Mouse (Mus musculus): Measurements from ENCODE around the gene Foxn2. TPM values are rescaled to one million over a fixed set of nuclear protein-coding genes. Genes with fewer than 3 reads are reported as not detected.

The Foxn2 gene
- 26.6 and 29.7 TPM in 2 replicates for total RNA-seq (2012; rRNA removed)

DNA sequence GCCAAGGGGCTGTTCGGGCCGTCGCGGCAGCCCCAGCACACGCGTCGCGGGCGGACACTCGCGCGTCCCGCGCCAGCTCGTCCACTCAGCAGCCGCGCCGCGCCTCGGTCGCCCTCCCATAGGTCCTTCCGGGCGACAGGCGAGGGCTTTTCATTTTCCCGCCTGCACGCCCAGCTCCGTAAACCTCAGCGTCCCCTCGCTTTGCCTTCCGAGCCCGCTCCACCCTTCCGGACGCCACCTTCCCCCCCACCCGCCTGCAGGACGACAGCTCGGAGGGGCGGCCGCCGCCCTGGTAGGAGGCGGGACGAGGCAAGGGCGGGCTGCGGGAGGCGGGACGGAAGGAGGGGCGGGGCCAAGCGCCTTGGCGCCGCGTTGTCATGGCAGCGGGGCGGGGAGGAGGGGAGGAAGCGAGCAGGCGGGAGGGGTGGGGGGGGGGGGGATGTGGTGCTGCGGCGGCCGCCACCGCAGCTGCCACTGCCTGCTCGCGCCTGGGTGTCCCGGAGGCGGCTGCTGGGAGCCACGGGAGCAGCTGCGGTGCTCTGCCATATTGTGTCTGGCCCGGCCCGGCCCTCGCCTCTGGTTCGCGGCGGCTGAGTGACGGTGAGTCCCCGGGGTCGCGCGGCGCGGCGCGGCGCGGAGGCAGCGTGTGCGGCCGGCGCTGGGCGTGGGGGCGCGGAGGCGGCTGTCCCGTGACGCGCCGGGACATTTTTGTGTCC, at the start of gene Foxn2:
TSS of gene Foxn2 (plus strand) at position 427 of the 716 bp plus-strand sequence.
- TF ChIP-seq MAFK (IDR thresholded peaks at IDR 0.05; ENCODE audit: insufficient read depth, low read depth, low read length) (no peak), ZC3H11A (IDR thresholded peaks at IDR 0.05; ENCODE audit: borderline replicate concordance, low read depth, low read length) (no peak), ZNF384 (IDR thresholded peaks at IDR 0.05; ENCODE audit: low read depth, low read length) (no peak), HCFC1 (IDR thresholded peaks at IDR 0.05; ENCODE audit: borderline replicate concordance, insufficient read depth, low read length) (no peak), CHD2 (IDR thresholded peaks at IDR 0.05; ENCODE audit: low read depth, low read length) (no peak)
- DNase-seq (ENCODE audit: low read depth, low spot score), result peak; percentile 90
- Histone ChIP-seq H3K36me3 (ENCODE audit: control insufficient read depth, insufficient read depth, low read length, poor library complexity, severe bottlenecking) (no peaks in the 10 kb centered on the region), H3K4me1 (ENCODE audit: control insufficient read depth in 2 of 2, insufficient read depth in 2 of 2, low read length in 2 of 2, poor library complexity in 1 of 2) (peaks cover 8 to 14% of the 10 kb centered on the region in 2 experiments; a peak in 3 of 4 replicates), H3K27ac (ENCODE audit: insufficient read depth, low read depth, low read length, poor library complexity, severe bottlenecking) (peak within 1 kb of the TSS; percentile 78), H3K9ac (ENCODE audit: insufficient read depth, low read depth, low read length, poor library complexity, severe bottlenecking) (peak within 1 kb of the TSS; percentile 93), H3K4me3 (ENCODE audit: insufficient read depth in 1 of 2, low read depth in 1 of 2, low read length in 2 of 2, poor library complexity in 1 of 2, severe bottlenecking in 1 of 2) (peak within 1 kb of the TSS; percentile 85 to 95), H3K9me3 (ENCODE audit: control insufficient read depth, insufficient read depth, low read depth, low read length) (no peaks in the 10 kb centered on the region)
- in situ Hi-C loops (cut with MboI; ENCODE audit: low sequenced_read_pairs in 2 of 2, unreplicated experiment in 2 of 2), result no loop called here

DNA sequence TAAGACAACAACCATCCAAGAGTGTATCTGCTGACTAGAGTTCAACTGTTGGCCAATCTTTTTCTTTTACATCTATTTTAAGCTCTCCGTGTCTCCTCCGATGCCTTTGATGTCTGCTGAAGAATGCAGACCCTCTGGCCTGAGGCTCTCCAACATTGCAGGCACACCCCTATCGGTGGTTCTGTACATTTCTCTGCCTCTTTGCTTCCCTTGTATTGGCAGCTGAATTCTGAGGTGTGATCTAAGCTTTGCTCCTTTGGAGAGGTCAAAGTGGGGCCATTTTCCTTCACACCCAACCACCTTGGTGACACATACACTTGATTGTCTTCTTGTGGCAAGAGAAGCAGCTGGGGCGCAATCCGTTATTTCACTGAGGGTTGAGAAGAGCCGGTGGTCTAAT, 43.0 kb upstream of the Foxn2 start:
- H3K36me3 ChIP-seq (ENCODE audit: control insufficient read depth, insufficient read depth, low read length, poor library complexity, severe bottlenecking), result no peaks in the 10 kb centered on the region
- no peak overlapping the region for H3K4me3 ChIP-seq (ENCODE audit: insufficient read depth in 1 of 2, low read depth in 1 of 2, low read length in 2 of 2, poor library complexity in 1 of 2, severe bottlenecking in 1 of 2)
- peak; percentile 22 for DNase-seq (ENCODE audit: low read depth, low spot score)
- no peaks in the 10 kb centered on the region for H3K4me1 ChIP-seq (ENCODE audit: control insufficient read depth in 2 of 2, insufficient read depth in 2 of 2, low read length in 2 of 2, poor library complexity in 1 of 2)
- no peak overlapping the region for H3K27ac ChIP-seq (ENCODE audit: insufficient read depth, low read depth, low read length, poor library complexity, severe bottlenecking)
- H3K9ac ChIP-seq (ENCODE audit: insufficient read depth, low read depth, low read length, poor library complexity, severe bottlenecking), result no peak overlapping the region
- H3K9me3 ChIP-seq (ENCODE audit: control insufficient read depth, insufficient read depth, low read depth, low read length), result no peaks in the 10 kb centered on the region
- in situ Hi-C loops (cut with MboI; ENCODE audit: low sequenced_read_pairs in 2 of 2, unreplicated experiment in 2 of 2), result no loop called here
- TF ChIP-seq ZNF384 (IDR thresholded peaks at IDR 0.05; ENCODE audit: low read depth, low read length), result no peak
- no peak for TF ChIP-seq MAFK (IDR thresholded peaks at IDR 0.05; ENCODE audit: insufficient read depth, low read depth, low read length)

DNA sequence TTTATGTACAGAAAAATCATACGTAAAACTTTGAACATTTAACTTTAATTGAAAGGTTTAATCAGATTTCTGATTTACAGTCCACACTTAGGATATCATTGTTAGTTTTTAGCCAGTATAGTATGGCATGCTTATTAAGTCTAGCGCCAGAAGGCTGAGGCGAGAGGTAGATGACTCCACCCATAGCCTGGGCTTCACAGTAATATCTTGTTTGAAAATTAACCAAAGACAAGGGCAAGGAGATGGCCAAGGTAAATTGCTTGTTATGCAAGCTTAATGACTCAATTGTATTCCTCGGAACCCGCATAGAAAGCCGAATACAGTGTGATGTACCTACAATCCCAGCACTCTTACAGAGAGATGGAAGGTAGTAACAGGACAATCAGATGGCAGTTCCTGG, 42.4 kb upstream of the Foxn2 start:
- Histone ChIP-seq H3K4me3 (ENCODE audit: insufficient read depth in 1 of 2, low read depth in 1 of 2, low read length in 2 of 2, poor library complexity in 1 of 2, severe bottlenecking in 1 of 2) (no peak overlapping the region), H3K9ac (ENCODE audit: insufficient read depth, low read depth, low read length, poor library complexity, severe bottlenecking) (no peak overlapping the region), H3K36me3 (ENCODE audit: control insufficient read depth, insufficient read depth, low read length, poor library complexity, severe bottlenecking) (no peaks in the 10 kb centered on the region), H3K9me3 (ENCODE audit: control insufficient read depth, insufficient read depth, low read depth, low read length) (no peaks in the 10 kb centered on the region), H3K27ac (ENCODE audit: insufficient read depth, low read depth, low read length, poor library complexity, severe bottlenecking) (no peak overlapping the region), H3K4me1 (ENCODE audit: control insufficient read depth in 2 of 2, insufficient read depth in 2 of 2, low read length in 2 of 2, poor library complexity in 1 of 2) (no peaks in the 10 kb centered on the region)
- in situ Hi-C loops (cut with MboI; ENCODE audit: low sequenced_read_pairs in 2 of 2, unreplicated experiment in 2 of 2), result no loop called here
- DNase-seq (ENCODE audit: low read depth, low spot score), result no peak
- TF ChIP-seq CHD2 (IDR thresholded peaks at IDR 0.05; ENCODE audit: low read depth, low read length) (no peak), MAFK (IDR thresholded peaks at IDR 0.05; ENCODE audit: insufficient read depth, low read depth, low read length) (no peak), HCFC1 (IDR thresholded peaks at IDR 0.05; ENCODE audit: borderline replicate concordance, insufficient read depth, low read length) (no peak), ZC3H11A (IDR thresholded peaks at IDR 0.05; ENCODE audit: borderline replicate concordance, low read depth, low read length) (no peak), ZNF384 (IDR thresholded peaks at IDR 0.05; ENCODE audit: low read depth, low read length) (no peak)

DNA sequence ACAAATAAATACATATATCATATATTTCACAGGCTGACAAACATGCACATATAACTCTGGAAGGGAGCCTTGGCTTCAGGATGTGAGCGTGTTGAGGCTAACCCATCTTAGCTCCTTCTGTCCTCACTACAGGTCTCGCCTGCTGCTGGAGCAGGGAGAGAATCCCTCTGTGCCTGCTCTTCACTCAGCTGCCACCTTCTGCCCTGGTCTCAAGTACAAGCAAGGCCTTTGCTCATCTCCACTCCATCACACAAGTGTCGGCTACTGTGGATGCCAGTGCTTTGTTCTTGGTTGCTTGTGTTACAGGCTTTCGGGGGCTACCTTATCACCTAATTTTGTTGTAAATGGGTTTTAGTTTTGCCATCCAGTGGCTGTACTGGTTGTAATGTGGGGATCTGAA, 41.7 kb upstream of the Foxn2 start:
- H3K9me3 ChIP-seq (ENCODE audit: control insufficient read depth, insufficient read depth, low read depth, low read length), result no peaks in the 10 kb centered on the region
- H3K4me1 ChIP-seq (ENCODE audit: control insufficient read depth in 2 of 2, insufficient read depth in 2 of 2, low read length in 2 of 2, poor library complexity in 1 of 2), result peaks cover 0 to 2% of the 10 kb centered on the region in 2 experiments; a peak in 2 of 4 replicates
- no peaks in the 10 kb centered on the region for H3K36me3 ChIP-seq (ENCODE audit: control insufficient read depth, insufficient read depth, low read length, poor library complexity, severe bottlenecking)
- H3K27ac ChIP-seq (ENCODE audit: insufficient read depth, low read depth, low read length, poor library complexity, severe bottlenecking), result no peak overlapping the region
- no peak for DNase-seq (ENCODE audit: low read depth, low spot score)
- TF ChIP-seq ZC3H11A (IDR thresholded peaks at IDR 0.05; ENCODE audit: borderline replicate concordance, low read depth, low read length) (no peak), HCFC1 (IDR thresholded peaks at IDR 0.05; ENCODE audit: borderline replicate concordance, insufficient read depth, low read length) (no peak), MAFK (IDR thresholded peaks at IDR 0.05; ENCODE audit: insufficient read depth, low read depth, low read length) (no peak)
- H3K4me3 ChIP-seq (ENCODE audit: insufficient read depth in 1 of 2, low read depth in 1 of 2, low read length in 2 of 2, poor library complexity in 1 of 2, severe bottlenecking in 1 of 2), result no peak overlapping the region
- in situ Hi-C loops (cut with MboI; ENCODE audit: low sequenced_read_pairs in 2 of 2, unreplicated experiment in 2 of 2), result no loop called here
- no peak overlapping the region for H3K9ac ChIP-seq (ENCODE audit: insufficient read depth, low read depth, low read length, poor library complexity, severe bottlenecking)

DNA sequence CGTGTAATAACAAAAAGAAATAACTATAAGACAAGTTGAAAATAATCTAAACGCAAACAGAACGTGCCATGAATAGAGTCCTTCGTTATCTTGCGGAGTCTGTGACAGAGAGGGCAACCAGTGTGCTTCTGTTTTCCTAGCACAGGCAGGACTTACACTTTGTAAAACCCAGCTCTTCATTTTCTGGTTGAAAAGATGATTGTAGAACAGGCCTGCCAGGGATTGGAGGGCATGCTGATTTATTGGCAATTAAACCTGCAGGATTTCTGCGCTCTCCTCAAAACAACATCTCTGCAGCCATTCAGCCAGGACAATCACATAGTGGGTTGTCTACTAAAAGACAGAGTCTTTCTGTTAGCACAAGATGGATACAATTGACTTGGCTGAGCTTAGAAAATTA, 40.4 kb upstream of the Foxn2 start:
- Histone ChIP-seq H3K36me3 (ENCODE audit: control insufficient read depth, insufficient read depth, low read length, poor library complexity, severe bottlenecking) (no peaks in the 10 kb centered on the region), H3K27ac (ENCODE audit: insufficient read depth, low read depth, low read length, poor library complexity, severe bottlenecking) (no peak overlapping the region), H3K4me1 (ENCODE audit: control insufficient read depth in 2 of 2, insufficient read depth in 2 of 2, low read length in 2 of 2, poor library complexity in 1 of 2) (peaks cover 0 to 3% of the 10 kb centered on the region in 2 experiments; a peak in 2 of 4 replicates), H3K4me3 (ENCODE audit: insufficient read depth in 1 of 2, low read depth in 1 of 2, low read length in 2 of 2, poor library complexity in 1 of 2, severe bottlenecking in 1 of 2) (no peak overlapping the region), H3K9me3 (ENCODE audit: control insufficient read depth, insufficient read depth, low read depth, low read length) (no peaks in the 10 kb centered on the region), H3K9ac (ENCODE audit: insufficient read depth, low read depth, low read length, poor library complexity, severe bottlenecking) (no peak overlapping the region)
- DNase-seq (ENCODE audit: low read depth, low spot score), result no peak
- no peak for TF ChIP-seq ZC3H11A (IDR thresholded peaks at IDR 0.05; ENCODE audit: borderline replicate concordance, low read depth, low read length)
- in situ Hi-C loops (cut with MboI; ENCODE audit: low sequenced_read_pairs in 2 of 2, unreplicated experiment in 2 of 2), result no loop called here

All from ES-E14 (cell line).